Mouse (Mus musculus): ENCODE measurements at regions not wholly inside any gene's neighbourhood (a gene's known extent, or its start where the extent isn't known, plus 50 kb on each side); places are given as distances from the start of the nearest gene placed in this dataset.
A peak's percentile ranks its signal among the peaks of the same experiment; 100 is the strongest.

- H3K4me2 ChIP-seq (ENCODE audit: low read length): no peak overlapping the region
- H3K36me3 ChIP-seq (ENCODE audit: control insufficient read depth, insufficient read depth, low read length): no peaks in the 10 kb centered on the region
- no peaks in the 10 kb centered on the region for H3K27me3 ChIP-seq (replicated peaks; ENCODE audit: control insufficient read depth, insufficient read depth, low read length)
- no peak for DNase-seq (ENCODE audit: low spot score)
- no peak for ATAC-seq (replicated peaks; ENCODE audit: low FRiP score, low TSS enrichment, low read depth)
- H3K4me3 ChIP-seq (ENCODE audit: low read depth, low read length): no peak overlapping the region
- no peak overlapping the region for H3K9ac ChIP-seq (ENCODE audit: low read length)
- no peaks in the 10 kb centered on the region for H3K9me3 ChIP-seq (ENCODE audit: control insufficient read depth, low read length)
- no peaks in the 10 kb centered on the region for H3K4me1 ChIP-seq (replicated peaks; ENCODE audit: control insufficient read depth, insufficient read depth, low read length)
- no peak overlapping the region for H3K27ac ChIP-seq (ENCODE audit: low read depth)
Measured at GRCm38 (mm10) chr10:103829079-103829478, 313.7 kb upstream of the Gm21293 start.

- Histone ChIP-seq H3K27me3 (replicated peaks; ENCODE audit: control insufficient read depth, insufficient read depth, low read length) (no peaks in the 10 kb centered on the region), H3K4me2 (ENCODE audit: low read length) (no peak overlapping the region), H3K9ac (ENCODE audit: low read length) (no peak overlapping the region), H3K9me3 (ENCODE audit: control insufficient read depth, low read length) (no peaks in the 10 kb centered on the region), H3K4me3 (ENCODE audit: low read depth, low read length) (no peak overlapping the region), H3K4me1 (replicated peaks; ENCODE audit: control insufficient read depth, insufficient read depth, low read length) (no peaks in the 10 kb centered on the region), H3K27ac (ENCODE audit: low read depth) (no peak overlapping the region), H3K36me3 (ENCODE audit: control insufficient read depth, insufficient read depth, low read length) (no peaks in the 10 kb centered on the region)
- no peak for ATAC-seq (replicated peaks; ENCODE audit: low FRiP score, low TSS enrichment, low read depth)
- DNase-seq (ENCODE audit: low spot score): no peak
- 71% methylated on average over 2 of the region's 2 CpGs for WGBS
Measured at GRCm38 (mm10) chr10:103832063-103832462, 310.7 kb upstream of the Gm21293 start.

GRCm38 (mm10) chr10:103855211-103855610 is 287.6 kb upstream of the Gm21293 start:
- no peaks in the 10 kb centered on the region for H3K36me3 ChIP-seq (ENCODE audit: control insufficient read depth, insufficient read depth, low read length)
- no peak overlapping the region for H3K4me2 ChIP-seq (ENCODE audit: low read length)
- no peak overlapping the region for H3K27ac ChIP-seq (ENCODE audit: low read depth)
- H3K4me1 ChIP-seq (replicated peaks; ENCODE audit: control insufficient read depth, insufficient read depth, low read length): no peaks in the 10 kb centered on the region
- H3K27me3 ChIP-seq (replicated peaks; ENCODE audit: control insufficient read depth, insufficient read depth, low read length): no peaks in the 10 kb centered on the region
- ATAC-seq (replicated peaks; ENCODE audit: low FRiP score, low TSS enrichment, low read depth) (no peak), DNase-seq (ENCODE audit: low spot score) (no peak)
- WGBS: 69% methylated on average over 1 of the region's 1 CpGs
- no peaks in the 10 kb centered on the region for H3K9me3 ChIP-seq (ENCODE audit: control insufficient read depth, low read length)
- no peak overlapping the region for H3K9ac ChIP-seq (ENCODE audit: low read length)
- no peak overlapping the region for H3K4me3 ChIP-seq (ENCODE audit: low read depth, low read length)

GRCm38 (mm10) chr10:103860890-103861289 is 281.9 kb upstream of the Gm21293 start:
- ATAC-seq (replicated peaks; ENCODE audit: low FRiP score, low TSS enrichment, low read depth): no peak
- no peaks in the 10 kb centered on the region for H3K4me1 ChIP-seq (replicated peaks; ENCODE audit: control insufficient read depth, insufficient read depth, low read length)
- WGBS: 84% methylated on average over 1 of the region's 1 CpGs

GRCm38 (mm10) chr10:103862120-103862519 is 280.7 kb upstream of the Gm21293 start:
- H3K36me3 ChIP-seq (ENCODE audit: control insufficient read depth, insufficient read depth, low read length): no peaks in the 10 kb centered on the region
- DNase-seq (ENCODE audit: low spot score) (no peak), ATAC-seq (replicated peaks; ENCODE audit: low FRiP score, low TSS enrichment, low read depth) (no peak)
- H3K4me2 ChIP-seq (ENCODE audit: low read length): no peak overlapping the region
- H3K9ac ChIP-seq (ENCODE audit: low read length): no peak overlapping the region
- no peaks in the 10 kb centered on the region for H3K9me3 ChIP-seq (ENCODE audit: control insufficient read depth, low read length)
- H3K27ac ChIP-seq (ENCODE audit: low read depth): no peak overlapping the region
- no peaks in the 10 kb centered on the region for H3K4me1 ChIP-seq (replicated peaks; ENCODE audit: control insufficient read depth, insufficient read depth, low read length)
- 81% methylated on average over 2 of the region's 2 CpGs for WGBS
- H3K4me3 ChIP-seq (ENCODE audit: low read depth, low read length): no peak overlapping the region
- no peaks in the 10 kb centered on the region for H3K27me3 ChIP-seq (replicated peaks; ENCODE audit: control insufficient read depth, insufficient read depth, low read length)

More at GRCm38 (mm10) chr10:103860890-103861289, 281.9 kb upstream of the Gm21293 start:
- H3K27me3 ChIP-seq (replicated peaks; ENCODE audit: control insufficient read depth, insufficient read depth, low read length): no peaks in the 10 kb centered on the region
- no peaks in the 10 kb centered on the region for H3K9me3 ChIP-seq (ENCODE audit: control insufficient read depth, low read length)
- no peak overlapping the region for H3K27ac ChIP-seq (ENCODE audit: low read depth)
- no peak overlapping the region for H3K9ac ChIP-seq (ENCODE audit: low read length)
- no peaks in the 10 kb centered on the region for H3K36me3 ChIP-seq (ENCODE audit: control insufficient read depth, insufficient read depth, low read length)
- no peak overlapping the region for H3K4me2 ChIP-seq (ENCODE audit: low read length)
- DNase-seq (ENCODE audit: low spot score): no peak
- H3K4me3 ChIP-seq (ENCODE audit: low read depth, low read length): no peak overlapping the region

- Histone ChIP-seq H3K36me3 (ENCODE audit: control insufficient read depth, insufficient read depth, low read length) (no peaks in the 10 kb centered on the region), H3K4me2 (ENCODE audit: low read length) (no peak overlapping the region), H3K9me3 (ENCODE audit: control insufficient read depth, low read length) (no peaks in the 10 kb centered on the region), H3K4me3 (ENCODE audit: low read depth, low read length) (no peak overlapping the region), H3K27me3 (replicated peaks; ENCODE audit: control insufficient read depth, insufficient read depth, low read length) (no peaks in the 10 kb centered on the region), H3K9ac (ENCODE audit: low read length) (no peak overlapping the region), H3K4me1 (replicated peaks; ENCODE audit: control insufficient read depth, insufficient read depth, low read length) (no peaks in the 10 kb centered on the region), H3K27ac (ENCODE audit: low read depth) (no peak overlapping the region)
- WGBS: 79% methylated on average over 3 of the region's 3 CpGs
- DNase-seq (ENCODE audit: low spot score) (no peak), ATAC-seq (replicated peaks; ENCODE audit: low FRiP score, low TSS enrichment, low read depth) (no peak)
Measured at GRCm38 (mm10) chr10:103863909-103864308, 278.9 kb upstream of the Gm21293 start.

GRCm38 (mm10) chr10:103910098-103910497 is 232.7 kb upstream of the Gm21293 start:
- H3K27me3 ChIP-seq (replicated peaks; ENCODE audit: control insufficient read depth, insufficient read depth, low read length): no peaks in the 10 kb centered on the region
- no peaks in the 10 kb centered on the region for H3K4me1 ChIP-seq (replicated peaks; ENCODE audit: control insufficient read depth, insufficient read depth, low read length)
- no peak overlapping the region for H3K27ac ChIP-seq (ENCODE audit: low read depth)
- no peak overlapping the region for H3K4me3 ChIP-seq (ENCODE audit: low read depth, low read length)
- DNase-seq (ENCODE audit: low spot score) (no peak), ATAC-seq (replicated peaks; ENCODE audit: low FRiP score, low TSS enrichment, low read depth) (no peak)
- H3K9me3 ChIP-seq (ENCODE audit: control insufficient read depth, low read length): no peaks in the 10 kb centered on the region
- H3K4me2 ChIP-seq (ENCODE audit: low read length): no peak overlapping the region
- 51% methylated on average over 2 of the region's 2 CpGs for WGBS
- no peaks in the 10 kb centered on the region for H3K36me3 ChIP-seq (ENCODE audit: control insufficient read depth, insufficient read depth, low read length)
- H3K9ac ChIP-seq (ENCODE audit: low read length): no peak overlapping the region

- peak; percentile 74; the same call in 1 of the 2 replicates for ATAC-seq (replicated peaks; ENCODE audit: low FRiP score, low TSS enrichment, low read depth)
- no peaks in the 10 kb centered on the region for H3K9me3 ChIP-seq (ENCODE audit: control insufficient read depth, low read length)
- no peak for DNase-seq (ENCODE audit: low spot score)
Measured at GRCm38 (mm10) chr10:103958183-103958582, 184.6 kb upstream of the Gm21293 start.

GRCm38 (mm10) chr10:103976059-103976458 is 166.7 kb upstream of the Gm21293 start:
- ATAC-seq (replicated peaks; ENCODE audit: low FRiP score, low TSS enrichment, low read depth): no peak
- H3K27ac ChIP-seq (ENCODE audit: low read depth): no peak overlapping the region
- H3K4me1 ChIP-seq (replicated peaks; ENCODE audit: control insufficient read depth, insufficient read depth, low read length): no peaks in the 10 kb centered on the region; the same call in 1 of the 2 replicates
- WGBS: 57% methylated on average over 6 of the region's 6 CpGs
- no peak for DNase-seq (ENCODE audit: low spot score)
- H3K27me3 ChIP-seq (replicated peaks; ENCODE audit: control insufficient read depth, insufficient read depth, low read length): no peaks in the 10 kb centered on the region
- H3K36me3 ChIP-seq (ENCODE audit: control insufficient read depth, insufficient read depth, low read length): no peaks in the 10 kb centered on the region
- no peak overlapping the region for H3K4me2 ChIP-seq (ENCODE audit: low read length)
- H3K9me3 ChIP-seq (ENCODE audit: control insufficient read depth, low read length): no peaks in the 10 kb centered on the region
- H3K4me3 ChIP-seq (ENCODE audit: low read depth, low read length): no peak overlapping the region
- no peak overlapping the region for H3K9ac ChIP-seq (ENCODE audit: low read length)

More at GRCm38 (mm10) chr10:103958183-103958582, 184.6 kb upstream of the Gm21293 start:
- Histone ChIP-seq H3K4me2 (ENCODE audit: low read length) (no peak overlapping the region), H3K4me1 (replicated peaks; ENCODE audit: control insufficient read depth, insufficient read depth, low read length) (no peaks in the 10 kb centered on the region), H3K27ac (ENCODE audit: low read depth) (no peak overlapping the region), H3K36me3 (ENCODE audit: control insufficient read depth, insufficient read depth, low read length) (no peaks in the 10 kb centered on the region), H3K9ac (ENCODE audit: low read length) (no peak overlapping the region), H3K4me3 (ENCODE audit: low read depth, low read length) (no peak overlapping the region), H3K27me3 (replicated peaks; ENCODE audit: control insufficient read depth, insufficient read depth, low read length) (no peaks in the 10 kb centered on the region)
- WGBS: 38% methylated on average over 4 of the region's 4 CpGs
